Mouse (Mus musculus): ENCODE results near the gene Plpp3. TPM values are rescaled to one million over a fixed set of nuclear protein-coding genes. Genes with fewer than 3 reads are reported as not detected.

Plpp3 gene
- 38.6 and 44.2 TPM in 2 replicates for polyA plus RNA-seq (2012; ENCODE audit: insufficient read depth, insufficient read length, missing spikeins)

DNA sequence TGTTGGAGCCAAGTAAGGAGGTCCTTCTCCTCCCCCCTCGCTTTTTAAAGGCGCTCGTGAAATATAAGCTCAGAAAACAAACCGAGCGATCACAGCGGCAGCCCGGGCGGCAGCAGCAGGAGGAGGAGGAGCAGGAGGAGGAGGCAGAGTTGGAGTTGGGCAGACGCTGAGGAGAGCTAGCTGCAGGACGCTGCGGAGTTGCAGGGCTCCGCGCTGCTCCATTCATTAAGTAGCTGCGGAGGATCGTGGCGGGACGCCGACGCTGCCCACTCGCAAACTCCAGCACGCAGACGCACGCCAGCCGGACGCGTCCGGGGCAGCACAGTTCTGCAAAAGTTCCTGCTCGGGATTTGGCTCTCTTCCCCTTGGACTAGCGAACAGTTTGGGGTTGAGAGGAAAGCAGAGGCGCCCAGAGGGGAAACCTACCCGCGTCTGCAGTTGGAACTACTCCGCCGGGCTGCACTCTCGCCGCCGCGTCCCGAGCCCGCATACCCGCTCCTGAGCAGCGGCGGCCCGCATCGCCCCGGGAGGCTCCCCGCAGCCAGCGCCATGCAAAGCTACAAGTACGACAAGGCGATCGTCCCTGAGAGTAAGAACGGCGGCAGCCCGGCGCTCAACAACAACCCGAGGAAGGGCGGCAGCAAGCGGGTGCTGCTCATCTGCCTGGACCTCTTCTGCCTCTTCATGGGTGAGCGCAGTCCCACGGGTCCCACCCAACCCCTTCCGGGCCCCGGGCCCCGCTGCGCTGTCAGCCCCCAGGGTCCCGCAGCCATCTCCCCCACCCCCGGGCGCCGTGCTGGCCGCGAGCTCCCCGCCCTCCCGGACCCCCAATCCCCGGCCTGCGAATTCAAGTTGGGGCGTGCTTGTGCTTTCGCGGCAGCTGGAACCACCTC is at the start of gene Plpp3:
Plpp3 (plus strand) TSS at position 72 of the 893 bp plus-strand sequence.
- H3K27ac ChIP-seq (replicated peaks; ENCODE audit: low read depth, low read length): peak within 1 kb of the TSS; percentile 91
- peak within 1 kb of the TSS; percentile 94 for H3K4me3 ChIP-seq (ENCODE audit: insufficient read depth, low read depth, low read length)
- H3K4me1 ChIP-seq (ENCODE audit: control insufficient read depth, insufficient read depth, insufficient read length, low read length): peaks cover 6% of the 10 kb centered on the region

DNA sequence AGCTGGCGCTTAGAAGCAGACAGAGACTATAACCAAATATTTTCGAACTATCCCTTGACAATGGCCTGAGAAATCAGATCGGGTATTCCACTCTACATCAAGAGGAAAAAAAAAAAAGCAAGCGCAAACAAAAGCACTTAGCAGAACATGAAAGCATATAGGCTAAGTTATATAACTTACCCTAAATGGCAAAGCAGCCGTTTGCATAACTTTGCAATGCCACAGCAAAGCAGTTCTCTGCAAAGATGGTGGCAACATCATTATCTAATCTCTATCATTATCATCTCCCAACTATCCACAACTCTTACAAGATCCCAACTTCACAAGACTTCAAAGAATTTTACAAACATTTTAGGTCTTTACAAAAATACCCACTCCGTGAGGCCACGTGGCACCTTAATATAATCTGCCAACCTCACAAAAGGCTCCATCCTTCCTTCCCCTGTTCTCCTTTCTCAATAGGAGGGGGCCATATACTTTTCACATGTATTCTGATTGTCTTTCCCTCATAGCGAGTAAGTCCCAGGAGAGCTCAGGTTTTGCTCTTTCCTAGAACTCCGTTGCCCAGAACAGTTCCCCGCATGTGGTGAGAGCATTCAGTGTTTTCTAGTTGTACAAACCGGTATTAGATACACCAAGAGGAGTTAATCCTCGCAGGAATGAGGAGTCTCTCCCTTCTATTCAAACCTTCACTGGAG is 49.1 kb upstream of the Plpp3 start:
- Histone ChIP-seq H3K27ac (replicated peaks; ENCODE audit: low read depth, low read length) (no peak overlapping the region), H3K4me3 (ENCODE audit: insufficient read depth, low read depth, low read length) (peak overlapping the region; percentile 10), H3K4me1 (ENCODE audit: control insufficient read depth, insufficient read depth, insufficient read length, low read length) (no peaks in the 10 kb centered on the region)

DNA sequence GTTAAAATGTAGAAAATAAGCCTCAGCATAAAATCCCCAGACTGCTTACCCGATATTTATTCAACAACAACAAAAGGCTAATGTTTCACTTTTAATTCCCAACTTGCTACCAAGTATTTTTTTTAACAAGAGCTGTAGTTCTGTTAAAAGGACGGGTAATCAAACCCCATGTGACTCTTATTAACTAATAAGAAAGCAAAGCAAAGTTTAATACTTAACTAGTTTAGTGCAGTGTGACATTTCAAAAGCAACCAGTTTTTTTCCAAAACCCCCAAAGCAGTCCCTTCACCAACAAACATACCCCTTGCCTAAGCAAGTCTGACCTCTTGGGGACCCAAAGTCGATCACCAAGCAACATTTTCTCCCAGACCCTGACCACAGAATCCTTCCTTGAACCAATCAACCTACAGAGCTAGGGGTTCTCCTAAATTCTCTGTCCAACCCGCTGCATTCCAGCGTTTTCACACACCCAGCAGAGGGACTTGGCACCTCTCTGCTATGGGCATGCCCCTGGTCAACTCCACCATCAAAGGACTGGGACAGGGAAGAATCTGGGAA is 48.4 kb upstream of the Plpp3 start:
- no peaks in the 10 kb centered on the region for H3K4me1 ChIP-seq (ENCODE audit: control insufficient read depth, insufficient read depth, insufficient read length, low read length)
- 0 out of 2 replicates have a peak overlapping the region, but pooled peaks have one; percentile 24 for H3K27ac ChIP-seq (replicated peaks; ENCODE audit: low read depth, low read length)
- peak overlapping the region; percentile 89 for H3K4me3 ChIP-seq (ENCODE audit: insufficient read depth, low read depth, low read length)

DNA sequence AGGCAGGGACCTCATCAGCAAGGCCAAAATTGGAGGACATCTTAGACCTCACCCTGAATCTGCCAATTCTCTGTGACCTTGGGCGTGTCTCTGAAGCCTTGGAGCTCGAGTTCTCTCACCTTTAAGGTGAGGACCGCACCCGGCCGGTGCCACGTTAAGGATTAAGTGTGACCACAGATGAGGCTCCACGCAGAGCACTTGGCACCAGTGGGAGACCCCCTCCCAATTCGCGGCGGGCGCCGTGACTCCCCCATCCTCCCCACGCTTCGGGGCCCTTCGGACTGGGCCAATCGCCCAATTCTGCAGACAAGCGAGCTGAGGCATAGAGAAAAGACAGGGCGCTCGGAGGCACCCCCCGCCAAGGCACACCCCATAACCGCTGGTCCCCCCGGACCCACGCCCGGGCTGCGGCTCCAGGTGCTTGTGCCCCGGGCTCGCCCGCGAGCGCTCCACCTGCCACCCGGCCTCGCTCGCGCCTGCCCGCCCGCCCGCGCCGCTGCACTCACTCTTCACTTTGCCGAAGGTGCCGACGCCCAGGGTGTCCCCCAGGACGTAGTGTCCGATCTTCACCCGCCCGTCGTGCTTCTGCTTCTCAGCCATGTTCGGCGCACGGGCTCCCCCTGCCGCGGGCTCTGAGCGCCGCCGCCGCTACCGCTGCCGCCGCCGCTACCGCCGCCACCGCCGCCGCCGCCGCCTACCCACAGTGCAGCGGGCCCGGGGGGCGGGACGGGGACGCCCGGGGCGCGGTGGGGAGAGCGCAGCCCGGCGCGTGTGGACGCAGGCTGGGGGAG is 47.8 kb upstream of the Plpp3 start, which contains the start of gene Prkaa2:
Prkaa2 (minus strand) TSS at position 692 of the 791 bp plus-strand sequence.
- H3K4me3 ChIP-seq (ENCODE audit: insufficient read depth, low read depth, low read length): peak within 1 kb of the TSS; percentile 89

DNA sequence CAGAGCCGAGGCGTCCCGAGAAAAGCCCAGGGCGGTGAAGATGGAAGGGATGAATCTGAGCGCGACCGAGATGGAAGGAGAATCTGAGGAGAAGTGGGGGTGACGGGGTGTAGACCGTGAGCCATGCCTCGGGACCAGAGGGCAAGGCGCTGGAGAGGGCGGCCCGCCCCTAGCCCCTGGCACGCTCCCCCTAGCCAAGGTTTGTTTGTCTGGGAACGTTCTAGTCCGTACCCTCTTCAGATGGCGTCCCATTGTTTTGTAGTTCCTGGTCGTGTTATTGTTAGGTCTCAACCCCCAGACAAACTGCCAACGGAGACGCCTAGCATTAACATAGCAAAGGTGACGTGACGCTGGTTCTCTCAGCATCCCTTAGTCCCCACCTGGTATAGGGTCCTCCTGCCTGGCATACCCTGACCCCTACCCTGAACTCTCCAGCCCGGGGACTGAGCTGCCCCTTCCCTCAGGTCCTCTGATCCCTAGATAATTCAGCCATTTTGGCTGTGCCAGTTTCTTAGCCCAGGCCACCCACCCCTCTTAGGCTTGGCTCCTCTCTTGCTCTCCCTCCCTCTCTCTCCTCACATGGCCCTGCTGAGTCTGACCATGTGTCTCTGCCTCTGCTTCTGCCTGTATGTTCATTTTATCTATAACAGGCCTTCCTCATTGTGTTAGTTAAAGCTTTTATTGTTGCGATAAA is 47.0 kb upstream of the Plpp3 start:
- Histone ChIP-seq H3K4me1 (ENCODE audit: control insufficient read depth, insufficient read depth, insufficient read length, low read length) (no peaks in the 10 kb centered on the region), H3K27ac (replicated peaks; ENCODE audit: low read depth, low read length) (peak overlapping the region; percentile 24), H3K4me3 (ENCODE audit: insufficient read depth, low read depth, low read length) (peak overlapping the region; percentile 89)

More for the DNA sequence above, 47.8 kb upstream of the Plpp3 start, which contains the start of gene Prkaa2:
- H3K27ac ChIP-seq (replicated peaks; ENCODE audit: low read depth, low read length): peak within 1 kb of the TSS; percentile 24
- no peaks in the 10 kb centered on the region for H3K4me1 ChIP-seq (ENCODE audit: control insufficient read depth, insufficient read depth, insufficient read length, low read length)

DNA sequence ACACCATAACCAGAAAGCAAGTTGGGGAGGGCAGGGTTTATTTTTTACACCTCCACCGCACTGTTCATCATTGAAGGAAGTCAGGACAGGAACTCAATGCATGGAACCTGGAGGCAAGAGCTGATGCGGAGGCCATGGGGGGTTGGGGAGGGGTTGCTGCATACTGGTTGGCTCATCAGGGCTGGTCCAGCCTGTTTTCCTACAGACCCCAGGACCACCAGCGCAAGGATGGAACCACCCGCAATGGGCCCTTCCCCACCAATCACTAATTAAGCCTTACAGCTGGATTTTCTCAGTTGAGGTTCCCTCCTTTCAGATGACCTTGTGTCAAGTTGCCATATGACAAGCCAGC is 46.5 kb upstream of the Plpp3 start:
- no peak overlapping the region for H3K27ac ChIP-seq (replicated peaks; ENCODE audit: low read depth, low read length)
- peak overlapping the region; percentile 89 for H3K4me3 ChIP-seq (ENCODE audit: insufficient read depth, low read depth, low read length)
- no peaks in the 10 kb centered on the region for H3K4me1 ChIP-seq (ENCODE audit: control insufficient read depth, insufficient read depth, insufficient read length, low read length)

DNA sequence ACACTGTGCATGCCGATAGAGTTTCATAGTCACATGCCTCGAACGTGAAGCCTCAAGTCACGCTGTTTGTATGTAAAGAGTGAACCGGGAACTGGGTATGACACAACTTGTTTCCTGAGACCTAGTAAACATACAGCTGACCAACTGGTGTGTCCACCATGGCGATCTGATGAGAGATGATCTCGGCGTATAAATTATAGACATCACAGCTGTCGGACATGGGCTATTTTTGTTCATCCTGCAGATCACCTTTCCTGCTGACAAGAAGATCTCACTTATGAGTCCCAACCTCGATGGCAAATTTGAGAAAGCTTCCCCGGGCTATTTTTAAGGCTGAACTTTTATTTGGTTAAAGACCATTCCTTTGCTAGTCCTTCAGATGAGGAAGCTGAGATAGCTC is 45.4 kb upstream of the Plpp3 start:
- H3K27ac ChIP-seq (replicated peaks; ENCODE audit: low read depth, low read length): no peak overlapping the region
- no peak overlapping the region for H3K4me3 ChIP-seq (ENCODE audit: insufficient read depth, low read depth, low read length)
- H3K4me1 ChIP-seq (ENCODE audit: control insufficient read depth, insufficient read depth, insufficient read length, low read length): no peaks in the 10 kb centered on the region

DNA sequence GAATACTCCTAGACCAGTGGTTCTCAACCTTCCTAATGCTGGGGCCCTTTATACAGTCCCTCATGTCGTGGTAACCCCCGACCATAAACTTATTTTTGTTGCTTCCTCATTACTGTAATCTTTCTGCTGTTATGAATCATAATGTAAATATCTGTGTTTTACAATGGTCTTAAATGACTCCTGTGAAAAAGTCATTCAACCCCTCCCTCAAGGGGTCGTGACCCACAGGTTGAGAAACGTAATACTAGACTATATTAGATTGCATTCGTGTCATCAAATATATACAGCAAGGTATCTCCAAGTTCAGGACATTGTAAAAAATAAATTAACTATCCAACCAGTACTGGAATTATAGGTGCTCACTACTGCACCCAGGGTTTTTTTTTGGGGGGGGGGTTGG is 44.1 kb upstream of the Plpp3 start:
- Histone ChIP-seq H3K4me1 (ENCODE audit: control insufficient read depth, insufficient read depth, insufficient read length, low read length) (no peaks in the 10 kb centered on the region), H3K27ac (replicated peaks; ENCODE audit: low read depth, low read length) (no peak overlapping the region)

DNA sequence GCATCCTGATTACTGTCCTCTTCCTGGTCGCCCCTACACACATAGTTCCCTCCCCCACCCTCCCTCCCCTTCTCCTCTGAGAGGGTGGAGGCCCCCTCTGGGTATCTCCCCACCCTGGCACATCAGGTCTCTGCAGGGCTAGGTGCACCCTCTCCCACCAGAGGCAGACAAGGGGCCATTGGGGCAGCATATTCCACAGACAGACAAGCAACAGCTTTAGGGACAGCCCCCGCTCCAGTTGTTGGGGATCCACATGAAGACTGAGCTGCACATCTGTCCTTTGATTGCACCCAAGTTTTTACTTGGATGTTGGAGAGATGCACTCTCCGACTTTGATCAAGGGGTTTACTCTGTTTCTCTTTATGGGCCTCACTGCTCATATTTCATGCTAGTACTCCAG is 43.7 kb upstream of the Plpp3 start:
- H3K4me3 ChIP-seq (ENCODE audit: insufficient read depth, low read depth, low read length): no peak overlapping the region
- H3K4me1 ChIP-seq (ENCODE audit: control insufficient read depth, insufficient read depth, insufficient read length, low read length): no peaks in the 10 kb centered on the region
- H3K27ac ChIP-seq (replicated peaks; ENCODE audit: low read depth, low read length): no peak overlapping the region

More for the DNA sequence above, 44.1 kb upstream of the Plpp3 start:
- H3K4me3 ChIP-seq (ENCODE audit: insufficient read depth, low read depth, low read length): no peak overlapping the region

DNA sequence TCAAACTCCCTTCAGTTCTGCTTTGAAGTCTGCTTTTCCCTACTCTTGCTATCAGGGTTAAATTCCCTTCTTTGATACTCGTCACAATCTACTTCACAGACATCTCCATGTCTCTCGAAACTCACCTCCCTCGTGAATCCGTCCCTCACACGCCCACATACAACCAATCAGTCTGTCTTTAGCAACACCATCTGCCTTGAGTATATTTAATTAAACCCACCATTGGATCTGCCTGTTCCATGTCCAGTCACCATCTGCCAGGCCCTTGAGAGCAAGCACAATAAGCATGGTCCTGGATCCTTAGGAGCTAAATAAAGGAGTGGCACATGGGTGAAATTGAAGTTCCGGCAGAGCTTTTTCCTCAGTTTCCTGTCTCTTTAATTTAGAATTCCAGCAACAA is 36.1 kb upstream of the Plpp3 start:
- Histone ChIP-seq H3K27ac (replicated peaks; ENCODE audit: low read depth, low read length) (no peak overlapping the region), H3K4me1 (ENCODE audit: control insufficient read depth, insufficient read depth, insufficient read length, low read length) (no peaks in the 10 kb centered on the region), H3K4me3 (ENCODE audit: insufficient read depth, low read depth, low read length) (no peak overlapping the region)

DNA sequence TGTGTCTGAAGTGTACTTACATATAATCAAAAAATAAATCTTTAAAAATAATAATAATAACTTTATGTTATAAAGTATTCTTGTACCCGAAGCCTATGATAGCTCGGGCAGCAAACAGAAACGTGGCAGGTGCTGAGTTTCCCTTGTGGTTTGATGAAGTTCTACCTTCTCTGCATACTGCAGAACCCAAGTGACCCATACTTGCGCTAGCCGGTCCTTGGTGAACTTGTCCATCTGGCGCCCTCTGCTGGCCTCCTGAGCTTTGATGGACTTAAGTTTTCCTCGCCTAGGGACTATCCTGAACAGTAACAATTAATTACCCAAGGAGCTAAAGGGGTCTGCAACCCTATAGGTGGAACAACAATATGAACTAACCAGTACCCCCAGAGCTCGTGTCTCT is 34.7 kb upstream of the Plpp3 start:
- H3K4me1 ChIP-seq (ENCODE audit: control insufficient read depth, insufficient read depth, insufficient read length, low read length): no peaks in the 10 kb centered on the region
- no peak overlapping the region for H3K4me3 ChIP-seq (ENCODE audit: insufficient read depth, low read depth, low read length)
- no peak overlapping the region for H3K27ac ChIP-seq (replicated peaks; ENCODE audit: low read depth, low read length)

DNA sequence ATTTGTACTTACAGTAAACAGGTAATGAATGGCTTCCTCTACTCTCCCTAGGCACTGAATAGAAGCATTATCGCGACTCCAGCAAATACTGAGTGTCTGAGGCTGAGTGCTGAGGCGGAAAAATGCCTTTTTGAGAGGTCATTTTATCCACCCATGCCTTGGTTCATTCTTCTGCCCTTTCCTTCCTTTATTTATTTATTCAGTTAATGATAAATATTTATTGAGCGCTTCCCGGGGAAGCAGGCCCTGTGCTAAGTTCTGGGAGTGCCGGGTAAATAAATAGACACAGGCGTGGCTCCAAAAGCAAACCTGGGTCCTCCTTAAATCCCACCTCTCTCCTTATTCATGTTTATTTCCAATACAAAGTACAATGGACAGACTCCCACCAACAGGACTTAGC is 27.9 kb upstream of the Plpp3 start:
- Histone ChIP-seq H3K4me1 (ENCODE audit: control insufficient read depth, insufficient read depth, insufficient read length, low read length) (peaks cover 3% of the 10 kb centered on the region; the same call in 1 of the 2 replicates), H3K4me3 (ENCODE audit: insufficient read depth, low read depth, low read length) (no peak overlapping the region), H3K27ac (replicated peaks; ENCODE audit: low read depth, low read length) (no peak overlapping the region)

DNA sequence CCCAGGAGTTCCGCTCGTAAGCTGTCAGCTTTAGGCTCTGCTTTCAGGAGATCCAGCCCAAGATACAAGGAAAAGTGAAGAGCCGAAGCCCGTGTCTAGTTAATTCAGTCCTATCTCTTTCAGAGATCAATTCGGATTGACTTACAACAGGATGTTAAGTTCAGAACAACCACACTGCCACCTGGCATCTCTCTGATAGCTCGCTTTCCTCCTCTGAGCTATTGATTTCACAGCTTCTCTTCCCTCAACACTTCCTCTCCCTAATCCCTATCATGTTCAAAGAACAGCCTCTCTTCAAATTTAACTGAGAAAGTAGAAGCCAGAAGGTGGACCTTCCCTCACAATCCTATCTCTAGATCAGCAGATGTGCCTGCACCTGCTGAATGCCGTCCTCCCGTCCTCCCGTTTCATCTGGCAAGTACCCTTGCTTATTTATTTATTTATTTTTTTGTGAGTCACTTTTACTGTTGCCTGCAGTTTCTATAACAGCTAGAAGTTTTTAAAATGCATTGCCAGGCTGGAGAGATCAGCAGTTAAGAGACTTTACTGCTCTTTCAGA is 25.3 kb upstream of the Plpp3 start:
- H3K4me1 ChIP-seq (ENCODE audit: control insufficient read depth, insufficient read depth, insufficient read length, low read length): peaks cover 3% of the 10 kb centered on the region; the same call in 1 of the 2 replicates
- no peak overlapping the region for H3K4me3 ChIP-seq (ENCODE audit: insufficient read depth, low read depth, low read length)
- no peak overlapping the region for H3K27ac ChIP-seq (replicated peaks; ENCODE audit: low read depth, low read length)
